Mouse (Mus musculus) left cerebral cortex, postnatal 4 days (tissue): Measurements from ENCODE around the gene Ano1. TPM values are rescaled to one million over a fixed set of nuclear protein-coding genes. Genes with fewer than 3 reads are reported as not detected.

Experiments
- DNase-seq: peaks from one replicate; pipeline ENCODE4 v3.0.0-alpha.2; 2022
- intact Hi-C: fragments of 180-260 bp; cut with DNase I; formaldehyde crosslinking; loops from one replicate; pipeline ENCODE4 v1.15.1; 2025
- total RNA-seq, 2 experiments: library from RNA; stranded (reverse); gene quantifications; 2 replicates each; pipeline ENCODE4 v1.2.3; 2021

Ano1 gene
- total RNA-seq, 2 experiments from 2014 or later = 5.3 to 7.6 TPM

DNA sequence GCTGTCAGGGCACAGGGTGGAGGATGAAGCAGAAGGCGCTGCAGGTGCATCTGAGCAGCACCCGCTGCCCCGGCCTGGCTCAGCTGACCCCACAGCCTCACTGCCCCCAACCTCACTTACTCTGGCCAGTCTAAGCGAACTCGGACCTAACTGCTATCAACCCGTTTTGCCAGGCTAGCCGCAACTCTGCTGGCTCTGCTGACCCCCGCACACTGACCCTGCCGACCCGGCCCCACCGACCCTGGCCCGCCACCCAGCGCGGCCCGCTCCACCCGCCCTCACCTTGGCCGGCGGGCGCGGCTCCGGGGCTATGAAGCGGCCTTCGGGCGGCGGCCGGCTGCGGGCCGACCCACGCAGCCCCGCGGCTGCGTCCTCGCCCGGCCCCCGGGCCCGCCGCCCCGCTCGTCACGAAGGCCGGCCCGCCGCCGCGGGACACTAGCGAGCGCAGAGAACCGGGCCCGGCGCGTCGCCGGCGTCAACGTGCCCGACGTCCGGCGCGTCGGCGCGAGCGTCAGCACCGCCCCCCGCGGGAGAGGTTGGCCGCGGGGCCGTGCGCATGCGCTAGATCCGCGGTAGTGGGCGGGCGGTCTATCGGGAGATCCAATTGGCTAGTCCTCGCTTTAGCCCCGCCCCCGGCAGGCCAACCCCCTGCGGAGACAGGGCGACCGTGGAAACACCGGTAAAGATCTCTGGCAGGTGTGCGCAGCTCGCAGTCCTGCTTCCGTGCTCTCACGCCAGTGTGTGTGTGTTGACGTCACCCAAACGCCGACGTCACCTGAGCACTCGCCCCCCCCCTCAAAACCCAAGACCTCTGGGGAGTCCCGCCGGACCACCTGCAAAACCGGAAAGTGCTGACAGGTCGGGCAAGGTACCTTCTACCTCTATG is 198.3 kb downstream of the Ano1 start, which contains the start of gene Ppfia1:
TSS of gene Ppfia1 (minus strand) at position 493 of the 886 bp plus-strand sequence.
- peak; percentile 99 for DNase-seq
- intact Hi-C loops = no loop called here

DNA sequence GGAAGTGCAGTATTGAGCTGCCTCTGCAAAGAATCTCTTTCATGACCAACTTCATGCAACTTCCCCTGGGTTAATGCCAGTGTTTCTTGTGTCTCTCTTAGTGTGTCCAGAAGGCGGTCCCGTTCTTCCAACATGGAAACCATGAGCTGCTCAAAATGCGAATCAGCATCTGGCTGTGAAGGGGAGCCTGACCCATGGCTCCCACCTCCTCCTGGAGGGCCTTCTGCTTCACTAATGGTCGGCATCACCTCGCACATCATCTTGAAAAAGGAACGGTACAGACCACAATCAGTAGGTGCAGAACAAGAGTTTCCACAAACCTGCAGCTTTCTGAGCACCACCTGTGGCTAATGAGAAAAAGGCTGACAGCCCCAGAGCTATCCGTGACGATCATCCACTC is 199.5 kb downstream of the Ano1 start:
- intact Hi-C loops = no loop called here
- no peak for DNase-seq

DNA sequence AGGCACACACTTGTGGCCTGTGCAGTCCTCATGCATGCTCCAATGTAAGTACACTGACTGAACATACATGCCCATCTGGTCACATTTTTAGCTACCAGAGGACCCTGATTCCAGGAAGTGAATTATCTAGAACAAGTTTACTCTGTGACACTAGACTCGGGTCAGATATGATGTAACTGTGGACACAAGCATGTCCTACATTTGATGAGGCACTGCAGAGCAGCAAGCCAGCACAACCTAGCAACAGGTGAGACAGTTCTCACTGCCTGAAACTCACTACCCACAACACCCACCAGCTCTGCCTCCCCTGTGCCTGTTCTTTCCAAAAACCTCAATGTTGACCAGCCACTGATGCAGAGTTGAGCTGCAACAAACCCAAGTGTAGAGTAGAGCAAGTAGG is 201.0 kb downstream of the Ano1 start:
- no peak for DNase-seq

DNA sequence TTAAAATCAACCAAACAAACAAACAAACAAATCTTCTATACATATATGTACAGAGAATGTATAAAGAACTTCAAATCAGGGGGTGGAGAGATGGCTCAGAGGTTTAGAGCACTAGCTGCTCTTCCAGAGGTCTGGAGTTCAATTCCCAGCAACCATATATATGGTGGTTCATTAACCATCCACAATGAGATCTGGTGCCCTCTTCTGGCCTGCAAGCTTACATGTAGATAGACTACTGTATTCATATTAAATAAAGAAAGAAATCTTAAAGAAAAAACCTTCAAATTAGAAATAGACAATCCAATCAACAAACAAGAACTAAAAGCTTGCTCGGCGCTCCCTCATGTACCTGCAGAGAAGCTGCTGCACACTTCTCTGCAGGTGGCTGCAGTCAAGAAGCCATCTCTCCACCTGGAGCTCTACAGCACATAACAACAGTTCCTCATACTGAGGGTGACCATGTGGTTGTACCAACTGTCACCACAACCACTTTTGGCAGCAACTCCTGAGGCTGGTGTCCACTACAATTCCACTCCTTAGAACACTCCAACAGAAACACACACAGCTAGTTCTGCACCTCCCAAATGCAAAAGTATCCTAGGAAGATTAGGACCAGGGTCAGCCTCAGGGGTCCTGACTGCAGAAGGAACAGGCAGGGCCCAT is 201.7 kb downstream of the Ano1 start:
- no peak for DNase-seq
- intact Hi-C loops = no loop called here

More for the DNA sequence above, 201.0 kb downstream of the Ano1 start:
- intact Hi-C loops = no loop called here

DNA sequence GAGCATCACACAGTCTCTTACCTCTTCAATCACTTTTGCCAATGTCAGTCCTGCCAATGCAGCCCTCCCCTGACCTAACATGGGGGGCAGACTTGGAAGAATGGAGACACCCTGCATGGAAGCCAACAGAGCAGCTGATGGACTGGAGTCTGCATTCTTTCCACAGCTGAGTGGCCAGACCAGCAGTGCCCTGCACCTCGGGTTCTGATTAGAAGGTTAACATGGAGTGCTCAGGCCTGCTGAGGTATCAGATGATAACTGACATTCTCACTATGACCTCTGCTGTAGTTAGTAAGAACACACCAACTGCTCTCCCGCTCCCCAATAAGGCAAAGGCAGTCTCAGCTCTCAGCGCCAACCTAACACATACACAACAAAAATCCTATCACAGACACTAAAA is 206.5 kb downstream of the Ano1 start:
- intact Hi-C loops = no loop called here
- DNase-seq = no peak

DNA sequence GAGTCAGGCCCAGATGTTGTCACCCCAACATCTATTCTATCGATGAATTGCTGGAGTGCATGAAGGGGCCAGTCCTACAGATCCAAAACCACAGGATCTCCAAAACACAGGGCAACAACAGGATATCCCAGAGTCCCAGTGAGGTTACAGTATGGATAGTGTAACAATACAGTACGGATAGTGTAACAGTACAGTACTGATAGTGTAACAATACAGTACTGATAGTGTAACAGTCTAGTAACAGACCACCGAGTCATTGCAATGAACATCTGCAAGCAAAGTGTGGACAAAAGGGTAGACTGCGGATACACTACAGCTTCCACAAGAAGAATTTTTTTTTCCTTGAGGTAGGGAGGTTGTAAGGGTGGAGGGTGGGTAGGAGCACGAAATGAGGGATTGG is 210.4 kb downstream of the Ano1 start:
- DNase-seq = no peak
- intact Hi-C loops = no loop called here

DNA sequence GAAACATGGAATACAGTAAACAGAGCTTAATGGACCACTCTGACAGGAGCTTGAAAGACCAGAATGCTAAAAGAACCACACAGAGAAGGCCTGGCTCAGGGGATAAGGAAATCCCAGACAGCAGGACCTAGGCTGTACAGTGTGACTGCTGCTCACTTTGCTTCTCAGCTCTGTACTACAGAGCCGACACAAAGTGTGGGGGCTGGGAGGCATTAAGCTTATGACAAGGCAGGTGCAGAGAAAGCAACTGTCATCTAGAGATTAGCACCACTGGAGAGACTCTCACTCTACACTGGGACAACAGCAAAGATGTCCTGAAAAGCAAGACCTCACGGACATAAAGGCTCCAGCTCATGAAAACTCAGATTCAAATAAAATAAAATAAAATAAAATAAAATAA is 212.6 kb downstream of the Ano1 start:
- no peak for DNase-seq
- intact Hi-C loops = no loop called here

Other genes with a start within 250 kb of the Ano1 start
- 10 to 100 TPM; 47.3 to 48.6 TPM for gene Ppfia1, start 198.2 kb downstream of the Ano1 start, total RNA-seq
- 1 to 10 TPM; 3.5 to 4.3 TPM for gene Fadd, start 169.5 kb downstream of the Ano1 start, total RNA-seq
- gene Fgf3, start 86.1 kb upstream of the Ano1 start, total RNA-seq = under 1 TPM; 0.44 to 0.72 TPM
- not detected for gene Fgf4, start 95.4 kb upstream of the Ano1 start, total RNA-seq
- under 1 TPM; 0.26 to 0.62 TPM for gene Fgf15, start 144.6 kb upstream of the Ano1 start, total RNA-seq
- 10 to 100 TPM; 33.5 to 36.0 TPM for gene LTO1, start 163.1 kb upstream of the Ano1 start, total RNA-seq
- gene Ccnd1, start 188.0 kb upstream of the Ano1 start, total RNA-seq = 10 to 100 TPM; 27.5 to 30.5 TPM